In genomic region chr2:27207126-27207525, GRCm38 (mm10) we compare ENCODE assay signal across 9 mouse cellular contexts. TPM values are rescaled to one million over a fixed set of nuclear protein-coding genes. Genes with fewer than 3 reads are reported as not detected.
A peak's percentile ranks its signal among the peaks of the same experiment; 100 is the strongest.
DNase-seq lines count a peak whose midpoint lies in the region; ATAC-seq lines count a peak whose summit lies in the region.
"Had no signal": no experiment of that assay in that cellular context is flagged by ENCODE, and none has a peak within 500 bp of the region (broad histone marks: within the 10 kb centered on the region; RNA-seq: fewer than 3 reads in every experiment).

No protein-coding gene starts in this region.

- no peak overlapping the region for H3K9ac ChIP-seq in kidney, embryonic 16.5 days (replicated peaks; ENCODE audit: low read length)
- H3K9ac ChIP-seq in heart, embryonic 16.5 days (ENCODE audit: low read length): 0 out of 2 replicates have a peak overlapping the region, but pooled peaks have one; percentile 10
- no peak overlapping the region for H3K9ac ChIP-seq in lung, embryonic 15.5 days
- no peak overlapping the region for H3K9ac ChIP-seq in hindbrain, embryonic 14.5 days
- H3K9ac ChIP-seq: embryonic facial prominence, embryonic 12.5 days had no signal

- no peaks in the 10 kb centered on the region for H3K9me3 ChIP-seq in kidney, embryonic 16.5 days (ENCODE audit: low read length)
- H3K9me3 ChIP-seq in heart, embryonic 16.5 days (replicated peaks; ENCODE audit: control insufficient read depth, low read length): no peaks in the 10 kb centered on the region
- H3K9me3 ChIP-seq in lung, embryonic 15.5 days: no peaks in the 10 kb centered on the region
- no peaks in the 10 kb centered on the region for H3K9me3 ChIP-seq in hindbrain, embryonic 14.5 days (ENCODE audit: control insufficient read depth, low read length)
- no peaks in the 10 kb centered on the region for H3K9me3 ChIP-seq in midbrain, embryonic 10.5 days (replicated peaks)
- H3K9me3 ChIP-seq: embryonic facial prominence, embryonic 12.5 days had no signal

- H3K36me3 ChIP-seq in kidney, embryonic 16.5 days (ENCODE audit: insufficient read depth, low read length): 0 out of 2 replicates have a peak, but pooled peaks cover 6% of the 10 kb centered on the region
- no peaks in the 10 kb centered on the region for H3K36me3 ChIP-seq in heart, embryonic 16.5 days (ENCODE audit: control insufficient read depth, insufficient read depth)
- no peaks in the 10 kb centered on the region for H3K36me3 ChIP-seq in lung, embryonic 15.5 days
- no peaks in the 10 kb centered on the region for H3K36me3 ChIP-seq in hindbrain, embryonic 14.5 days (replicated peaks; ENCODE audit: control insufficient read depth, insufficient read depth)
- H3K36me3 ChIP-seq in midbrain, embryonic 10.5 days: no peaks in the 10 kb centered on the region

- peak; percentile 73 to 77 for DNase-seq in kidney, adult 8-10 months
- DNase-seq in gastrocnemius, adult 8-10 months (ENCODE audit: low spot score in 2 of 2): peak; percentile 58 to 72
- DNase-seq in frontal cortex, adult 2 months (ENCODE audit: extremely low spot score in 1 of 2, low spot score in 1 of 2): no peak
- no peak for DNase-seq in hindbrain, embryonic 14.5 days (ENCODE audit: low spot score)
- DNase-seq in midbrain, embryonic 10.5 days (ENCODE audit: low spot score): no peak

- ATAC-seq in kidney, embryonic 16.5 days (ENCODE audit: low FRiP score, low TSS enrichment): no peak
- ATAC-seq in heart, embryonic 16.5 days (replicated peaks; ENCODE audit: extremely low read depth, insufficient read depth, low FRiP score): no peak
- no peak for ATAC-seq in lung, embryonic 15.5 days (ENCODE audit: borderline replicate concordance, extremely low read depth, low FRiP score, low TSS enrichment)
- no peak for ATAC-seq in hindbrain, embryonic 14.5 days (ENCODE audit: low FRiP score)

- H3K4me1 ChIP-seq in kidney, embryonic 16.5 days (ENCODE audit: insufficient read depth, low read length): peaks cover 12% of the 10 kb centered on the region; the same call in 1 of the 2 replicates
- H3K4me1 ChIP-seq in heart, embryonic 16.5 days (ENCODE audit: control insufficient read depth, insufficient read depth, low read length): peaks cover 72% of the 10 kb centered on the region
- H3K4me1 ChIP-seq in lung, embryonic 15.5 days: peaks cover 41% of the 10 kb centered on the region
- no peaks in the 10 kb centered on the region for H3K4me1 ChIP-seq in hindbrain, embryonic 14.5 days (replicated peaks; ENCODE audit: control insufficient read depth, insufficient read depth, low read length)
- H3K4me1 ChIP-seq in midbrain, embryonic 10.5 days: peaks cover 3% of the 10 kb centered on the region; the same call in 1 of the 2 replicates

- WGBS in kidney, embryonic 16.5 days: 81% methylated on average over 5 of the region's 5 CpGs
- 88% methylated on average over 5 of the region's 5 CpGs for WGBS in heart, embryonic 16.5 days
- WGBS in lung, embryonic 15.5 days: 90% methylated on average over 5 of the region's 5 CpGs
- WGBS in hindbrain, embryonic 14.5 days: 91% methylated on average over 5 of the region's 5 CpGs
- 85% methylated on average over 5 of the region's 5 CpGs for WGBS in midbrain, embryonic 10.5 days

- no peaks in the 10 kb centered on the region for H3K27me3 ChIP-seq in kidney, embryonic 16.5 days (ENCODE audit: insufficient read depth, low read length)
- no peaks in the 10 kb centered on the region for H3K27me3 ChIP-seq in heart, embryonic 16.5 days (ENCODE audit: control insufficient read depth, insufficient read depth, low read length)
- no peaks in the 10 kb centered on the region for H3K27me3 ChIP-seq in lung, embryonic 15.5 days
- H3K27me3 ChIP-seq in hindbrain, embryonic 14.5 days (ENCODE audit: control insufficient read depth, insufficient read depth, low read length): no peaks in the 10 kb centered on the region
- H3K27me3 ChIP-seq in midbrain, embryonic 10.5 days (ENCODE audit: low read depth, poor library complexity, severe bottlenecking): no peaks in the 10 kb centered on the region
- H3K27me3 ChIP-seq: embryonic facial prominence, embryonic 12.5 days had no signal

- no peak overlapping the region for H3K4me3 ChIP-seq in kidney, embryonic 16.5 days (ENCODE audit: low read length)
- H3K4me3 ChIP-seq in heart, embryonic 16.5 days (ENCODE audit: low read length): no peak overlapping the region
- H3K4me3 ChIP-seq in lung, embryonic 15.5 days: no peak overlapping the region
- no peak overlapping the region for H3K4me3 ChIP-seq in hindbrain, embryonic 14.5 days (replicated peaks; ENCODE audit: low read length)
- no peak overlapping the region for H3K4me3 ChIP-seq in midbrain, embryonic 10.5 days
- H3K4me3 ChIP-seq: embryonic facial prominence, embryonic 12.5 days had no signal

- no peak overlapping the region for H3K27ac ChIP-seq in kidney, embryonic 16.5 days (ENCODE audit: low read length)
- H3K27ac ChIP-seq in heart, embryonic 16.5 days (ENCODE audit: low read length): peak overlapping the region; percentile 95
- H3K27ac ChIP-seq in lung, embryonic 15.5 days: peak overlapping the region; percentile 87
- no peak overlapping the region for H3K27ac ChIP-seq in hindbrain, embryonic 14.5 days
- no peak overlapping the region for H3K27ac ChIP-seq in midbrain, embryonic 10.5 days (replicated peaks)
- H3K27ac ChIP-seq: embryonic facial prominence, embryonic 12.5 days had no signal

- no peak overlapping the region for H3K4me2 ChIP-seq in kidney, embryonic 16.5 days (replicated peaks; ENCODE audit: low read depth, low read length)
- H3K4me2 ChIP-seq in heart, embryonic 16.5 days (ENCODE audit: low read depth, low read length): no peak overlapping the region
- no peak overlapping the region for H3K4me2 ChIP-seq in lung, embryonic 15.5 days
- H3K4me2 ChIP-seq in hindbrain, embryonic 14.5 days (replicated peaks): no peak overlapping the region
- H3K4me2 ChIP-seq: embryonic facial prominence, embryonic 12.5 days had no signal

RNA-seq across cellular contexts. Expression of gene Sardh, which starts 41.0 kb away (rescaled TPM):
- polyA plus RNA-seq in kidney, embryonic 16.5 days (2015; fragmentation: Nextera tagmentation; extraction: Ambion mirVana): 64.7 and 71.3 TPM in 2 replicates
- 1 to 10 TPM in 3 of 4 experiments, under 1 TPM in 1; 0.46 to 1.8 (median 1.5) TPM for total RNA-seq in gastrocnemius, adult 8-10 months (2022)
- 19.3 and 24.5 TPM in 2 replicates for polyA plus RNA-seq in heart, embryonic 16.5 days (2015; fragmentation: Nextera tagmentation; extraction: Ambion mirVana)
- polyA plus RNA-seq in lung, embryonic 15.5 days (2015; fragmentation: Nextera tagmentation; extraction: Ambion mirVana): 25.6 and 27.9 TPM in 2 replicates
- polyA plus RNA-seq in frontal cortex, adult 2 months (2012; rRNA removed): 9.2 and 13.7 TPM in 2 replicates
- polyA plus RNA-seq in hindbrain, embryonic 14.5 days (2014; fragmentation: Nextera tagmentation; extraction: Ambion mirVana): 3.8 and 6.3 TPM in 2 replicates
- 1.0 and 3.7 TPM in 2 replicates for polyA plus RNA-seq in midbrain, embryonic 10.5 days (2016; fragmentation: Nextera tagmentation; extraction: Ambion mirVana)

RNA-seq across cellular contexts. Expression of gene Dbh, which starts 42.1 kb away (rescaled TPM):
- 3.0 and 7.1 TPM in 2 replicates for polyA plus RNA-seq in kidney, embryonic 16.5 days (2015; fragmentation: Nextera tagmentation; extraction: Ambion mirVana)
- total RNA-seq in gastrocnemius, adult 8-10 months (2022): not detected
- polyA plus RNA-seq in heart, embryonic 16.5 days (2015; fragmentation: Nextera tagmentation; extraction: Ambion mirVana): 0.72 and 0.80 TPM in 2 replicates
- 0.34 and 2.4 TPM in 2 replicates for polyA plus RNA-seq in lung, embryonic 15.5 days (2015; fragmentation: Nextera tagmentation; extraction: Ambion mirVana)
- polyA plus RNA-seq in frontal cortex, adult 2 months (2012; rRNA removed): 0.40 and 0.50 TPM in 2 replicates
- 2.3 and 3.7 TPM in 2 replicates for polyA plus RNA-seq in hindbrain, embryonic 14.5 days (2014; fragmentation: Nextera tagmentation; extraction: Ambion mirVana)
- 1.1 TPM in 2 replicates for polyA plus RNA-seq in midbrain, embryonic 10.5 days (2016; fragmentation: Nextera tagmentation; extraction: Ambion mirVana)

Comparison
In these comparisons a context has a peak if more than half of its experiments do, and no peak if none do; other contexts are left out.
1. DNase-seq: peak in kidney, adult 8-10 months (2 of 2) and gastrocnemius, adult 8-10 months (2 of 2); none in frontal cortex, adult 2 months (0 of 2), hindbrain, embryonic 14.5 days (single experiment) and midbrain, embryonic 10.5 days (single experiment).
2. H3K27ac ChIP-seq: peak in heart, embryonic 16.5 days (single experiment) and lung, embryonic 15.5 days (single experiment); none in kidney, embryonic 16.5 days (single experiment), hindbrain, embryonic 14.5 days (single experiment) and midbrain, embryonic 10.5 days (single experiment).